Mouse (Mus musculus) CD4-positive, CD25-positive, alpha-beta regulatory T cell, adult 4 months (primary cell): ENCODE measurements around the gene Aim2. TPM values are rescaled to one million over a fixed set of nuclear protein-coding genes. Genes with fewer than 3 reads are reported as not detected.

Experiments used
- ATAC-seq: one replicate; pipeline ENCODE4 v1.8.0; 2017
- polyA plus RNA-seq, 2 experiments: library from polyadenylated mRNA; unstranded; fragments of 100-300 nt; shearing (Covaris generic); gene quantifications; one replicate each; pipeline ENCODE4 v1.2.1; 2017

Gene Aim2
- polyA plus RNA-seq, 2 experiments from 2014 or later: 44.7 to 78.2 TPM

DNA sequence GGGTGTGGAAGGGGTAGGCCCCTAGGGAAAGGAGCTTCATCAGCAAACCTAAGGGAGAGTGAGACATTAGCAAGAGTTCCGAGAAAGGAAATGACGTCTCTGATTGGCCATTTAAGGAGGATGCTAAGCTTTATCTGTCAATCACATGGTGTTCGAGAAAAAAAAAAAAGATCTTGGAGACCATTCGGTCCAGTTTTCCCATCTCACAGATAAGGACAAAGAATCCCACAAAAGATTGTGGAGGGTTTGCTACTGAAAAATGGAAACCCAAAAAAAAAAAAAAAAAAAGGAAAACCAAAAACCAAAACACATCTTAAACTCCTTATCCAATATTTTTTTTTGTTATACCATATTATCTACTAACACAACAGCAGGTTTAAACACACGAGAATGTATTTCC, 1.5 kb upstream of the Aim2 start:
- ATAC-seq: no peak

DNA sequence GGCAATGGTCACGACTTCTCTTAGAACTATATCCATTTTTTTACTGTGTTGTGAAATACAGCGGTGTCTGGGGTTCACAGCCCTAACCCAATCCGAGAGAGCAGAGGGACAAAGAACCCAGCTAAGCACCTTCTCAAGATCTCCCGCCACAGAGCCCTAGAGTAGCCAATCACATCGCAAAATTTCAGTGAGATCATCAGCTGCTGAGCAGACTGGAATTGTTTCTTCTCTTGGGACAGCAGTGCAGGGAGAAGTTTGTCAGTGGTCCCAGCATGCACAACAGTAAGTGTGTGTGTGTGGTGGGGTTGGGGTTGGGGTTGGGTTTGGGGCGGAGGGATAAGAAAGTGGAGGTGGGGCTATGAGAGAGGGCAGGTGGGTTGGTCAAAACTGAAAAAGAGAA, 733 bp upstream of the Aim2 start:
- no peak for ATAC-seq

DNA sequence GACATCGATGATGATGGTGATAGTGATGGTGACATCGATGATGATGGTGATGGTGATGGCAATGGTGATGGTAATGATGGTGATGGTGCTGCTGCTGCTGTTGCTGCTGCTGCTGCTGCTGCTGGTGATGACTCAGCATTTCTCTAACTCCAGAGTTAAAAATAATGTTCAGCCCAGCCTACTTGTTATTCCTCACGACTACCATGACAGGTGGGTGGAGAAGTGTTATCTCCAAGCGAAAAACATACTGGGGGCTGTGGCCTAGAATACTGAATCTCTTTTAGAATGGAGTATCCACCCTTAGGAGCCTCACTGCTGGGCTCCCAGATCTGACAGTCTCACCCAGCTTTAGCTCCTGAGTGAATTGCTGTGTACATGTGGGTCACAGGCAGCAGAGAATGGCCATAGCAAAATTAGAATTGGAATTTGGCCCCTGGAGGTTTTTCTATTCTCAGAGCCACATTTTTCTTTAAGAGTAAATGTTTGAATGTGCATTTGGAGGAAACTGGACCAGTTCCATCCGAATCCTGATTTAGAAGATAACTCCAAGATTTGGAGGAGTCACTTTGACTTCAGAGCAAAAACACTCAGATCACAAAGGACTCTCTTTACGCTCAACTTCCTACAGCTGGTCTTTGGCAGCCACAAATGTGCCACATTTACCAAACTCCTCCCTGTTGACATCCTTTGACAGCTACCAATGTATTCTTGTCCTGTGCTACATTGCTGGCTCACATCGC, 4.6 kb downstream of the Aim2 start:
- no peak for ATAC-seq

DNA sequence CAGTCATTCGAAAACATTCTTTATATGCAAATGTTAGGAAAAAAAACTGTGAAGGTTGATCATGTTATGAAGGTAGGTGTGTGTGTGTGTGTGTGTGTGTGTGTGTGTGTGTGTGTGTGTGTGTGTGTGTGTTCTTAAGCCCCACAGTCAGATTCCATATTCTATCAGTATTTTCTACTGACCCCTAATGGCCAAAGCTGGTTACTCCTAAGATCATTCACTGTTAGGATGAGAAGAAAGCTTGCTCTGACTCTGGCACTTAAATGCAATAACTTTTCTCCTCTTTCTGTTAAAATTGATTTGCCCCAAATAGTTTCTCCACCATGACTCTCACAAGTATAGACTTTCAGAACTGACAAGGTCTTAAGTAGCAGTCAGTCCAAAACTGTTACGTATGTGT, 6.0 kb downstream of the Aim2 start:
- no peak for ATAC-seq

DNA sequence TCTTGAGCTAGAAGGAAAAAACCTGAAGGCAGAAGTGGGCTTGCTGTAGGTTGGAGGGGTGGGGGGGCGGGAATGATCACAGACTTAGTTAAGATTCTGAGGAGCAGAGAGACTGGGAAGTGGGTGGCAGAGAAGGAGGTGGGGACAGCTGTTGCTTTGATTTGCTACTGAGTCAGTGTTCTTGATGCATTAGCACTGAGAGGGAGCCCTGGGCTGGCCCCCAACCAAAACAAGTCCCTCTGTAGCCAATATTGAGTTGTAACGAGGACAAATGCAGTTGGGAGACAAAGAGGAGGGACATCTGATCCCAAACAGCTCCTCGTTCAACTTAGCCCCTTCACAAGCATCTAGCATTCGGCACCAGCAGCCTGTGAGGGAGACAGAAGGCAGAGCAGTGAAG, 7.1 kb downstream of the Aim2 start:
- ATAC-seq: no peak

DNA sequence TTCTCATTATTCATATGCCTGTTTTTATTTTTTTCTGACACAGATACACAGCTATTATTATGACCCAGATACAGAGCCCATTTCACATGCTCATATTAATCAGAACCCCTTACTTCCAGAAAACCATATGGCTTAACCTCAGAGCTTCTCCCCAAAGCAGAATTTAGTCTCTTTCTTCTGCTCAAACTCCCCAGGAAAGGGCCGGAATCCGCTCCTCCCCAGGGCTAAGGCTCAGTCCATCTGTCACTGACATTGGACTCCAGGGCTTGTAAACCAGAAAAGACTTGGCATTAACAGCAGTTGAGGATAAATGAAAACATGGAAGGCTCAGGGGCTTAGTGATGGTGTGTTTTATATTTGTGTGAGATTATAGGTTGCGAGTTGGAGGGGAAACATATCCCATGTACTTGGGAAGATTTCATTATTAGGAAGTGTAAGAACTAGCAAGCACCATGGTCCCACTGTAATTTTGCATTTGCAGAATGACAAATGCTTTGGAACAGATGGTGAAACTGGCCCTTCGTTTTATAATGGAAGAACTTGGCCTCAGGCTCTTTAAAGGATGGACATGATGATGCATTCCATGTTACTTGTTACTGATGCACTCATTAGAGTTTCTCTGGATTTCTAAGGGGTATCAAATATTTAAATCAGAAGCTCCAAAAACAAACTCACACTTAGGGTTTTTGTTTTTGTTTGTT, 9.1 kb downstream of the Aim2 start:
- no peak for ATAC-seq

DNA sequence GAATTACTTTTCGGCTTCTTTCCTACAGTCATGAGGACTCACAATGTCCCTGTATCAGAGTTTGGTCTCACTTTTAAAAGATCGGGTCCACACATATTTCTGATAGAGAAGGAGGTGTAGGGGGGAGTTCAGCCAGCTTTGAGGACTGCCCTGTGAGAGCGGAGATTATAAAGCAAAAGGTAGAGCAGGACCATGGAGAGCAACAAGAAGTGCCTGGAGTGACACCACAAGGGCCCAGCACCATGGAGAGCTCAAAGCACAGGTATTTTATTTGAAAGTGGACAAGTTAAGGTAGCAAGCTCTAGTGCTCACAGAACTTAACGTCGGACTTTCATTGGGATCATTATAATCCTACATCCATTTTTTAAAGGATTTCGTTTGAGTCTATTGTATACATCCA, 11.0 kb downstream of the Aim2 start:
- no peak for ATAC-seq

DNA sequence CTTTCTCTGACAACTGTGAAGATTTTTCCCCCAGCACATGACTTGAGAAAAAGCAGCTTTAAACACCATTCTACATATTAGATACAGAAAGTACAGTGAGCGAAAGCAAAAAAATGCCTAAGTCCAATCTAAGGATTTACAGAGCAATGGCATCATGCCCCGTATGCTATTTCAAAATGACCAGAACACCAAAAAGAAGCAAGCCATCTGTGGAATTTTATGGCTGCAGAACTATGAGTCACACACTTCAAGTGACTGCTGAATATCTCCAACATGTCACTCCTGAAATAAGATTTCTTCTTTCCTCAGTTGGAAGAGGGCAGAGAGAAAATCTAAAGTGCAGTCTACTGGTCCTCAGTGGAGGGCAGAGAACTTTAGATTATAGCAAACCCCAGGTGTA, 12.8 kb downstream of the Aim2 start:
- no peak for ATAC-seq

DNA sequence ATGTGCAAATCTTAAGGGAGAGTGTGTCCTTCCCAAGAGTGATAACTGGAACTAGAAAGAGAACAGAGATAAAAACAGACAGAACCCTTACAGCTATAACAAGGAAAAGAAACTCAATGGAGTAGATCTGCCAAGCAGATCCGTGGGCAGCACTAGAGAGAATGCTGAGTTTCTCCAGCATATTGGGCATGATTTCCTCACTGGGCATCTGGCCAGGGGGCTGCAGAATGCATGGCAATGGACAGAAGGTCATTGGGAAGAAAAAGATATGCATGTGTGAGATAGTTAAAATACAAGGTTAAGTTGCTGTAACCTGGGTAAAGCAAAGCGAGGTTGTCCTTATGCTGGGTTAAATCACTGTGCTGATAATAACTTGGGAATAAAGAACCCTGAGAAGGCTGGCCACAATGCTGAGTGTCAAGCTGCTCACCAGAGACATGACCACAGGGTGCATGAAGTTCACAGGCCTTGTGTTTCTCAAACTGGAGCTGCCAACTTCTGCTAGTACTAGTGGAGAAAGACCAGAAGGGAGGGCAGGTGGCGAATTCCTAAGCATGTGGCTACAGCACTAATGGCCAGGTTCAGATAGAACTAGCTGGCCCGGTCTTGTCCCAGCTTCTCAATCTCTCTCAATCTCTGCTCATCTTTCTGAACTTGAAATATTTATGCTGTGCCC, 13.6 kb downstream of the Aim2 start:
- no peak for ATAC-seq

DNA sequence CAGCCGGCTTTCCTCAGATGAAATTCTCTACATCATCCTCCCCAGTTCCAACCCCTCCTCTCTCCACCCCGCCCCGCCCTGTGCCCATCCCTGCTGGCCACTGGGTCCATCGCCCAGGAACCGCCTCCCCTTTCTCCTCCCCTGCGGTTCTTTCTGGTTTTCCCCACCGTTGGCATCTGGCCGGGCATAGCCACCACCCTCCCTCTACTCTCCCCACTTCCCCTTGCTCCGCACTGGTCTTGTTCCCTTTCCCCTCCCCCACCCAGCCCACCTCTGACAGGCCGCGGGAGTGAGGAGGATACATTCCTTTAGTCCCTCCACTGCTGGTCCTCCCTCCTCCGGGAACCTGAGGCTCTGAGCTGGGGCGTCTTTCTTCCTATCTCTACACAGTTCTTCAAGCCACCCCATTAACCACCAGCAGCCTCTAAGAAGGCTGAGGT, 15.3 kb downstream of the Aim2 start:
- ATAC-seq: no peak

DNA sequence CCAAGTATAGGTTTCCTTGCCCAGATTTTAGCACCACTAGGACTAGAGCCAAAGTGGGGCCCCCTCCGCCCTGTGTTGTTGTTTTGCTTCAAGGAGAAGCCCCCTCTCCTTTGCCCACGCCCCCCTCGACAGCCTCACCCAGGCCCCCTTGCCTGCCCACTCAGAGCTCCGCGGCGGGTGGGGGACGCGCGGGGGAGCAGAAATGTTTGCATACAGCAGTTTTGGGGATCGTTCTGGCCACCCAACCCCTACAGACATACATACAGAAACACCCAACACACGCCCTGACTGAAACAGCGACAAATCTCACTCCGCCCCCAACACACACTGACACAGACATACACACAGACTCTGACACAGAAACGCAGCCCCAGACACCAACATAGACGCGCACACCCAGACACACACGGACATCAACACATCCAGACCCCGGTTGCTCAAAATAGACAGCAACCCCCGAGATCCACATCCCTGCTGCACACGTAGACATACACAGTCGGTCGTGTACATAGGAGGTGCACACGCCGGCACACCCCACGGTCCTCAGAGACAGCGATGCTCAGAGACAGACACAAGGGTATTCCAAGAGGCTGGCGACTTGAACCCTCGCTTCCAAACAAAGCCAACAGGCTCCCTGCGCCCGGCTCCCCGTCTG, 16.1 kb downstream of the Aim2 start:
- no peak for ATAC-seq

DNA sequence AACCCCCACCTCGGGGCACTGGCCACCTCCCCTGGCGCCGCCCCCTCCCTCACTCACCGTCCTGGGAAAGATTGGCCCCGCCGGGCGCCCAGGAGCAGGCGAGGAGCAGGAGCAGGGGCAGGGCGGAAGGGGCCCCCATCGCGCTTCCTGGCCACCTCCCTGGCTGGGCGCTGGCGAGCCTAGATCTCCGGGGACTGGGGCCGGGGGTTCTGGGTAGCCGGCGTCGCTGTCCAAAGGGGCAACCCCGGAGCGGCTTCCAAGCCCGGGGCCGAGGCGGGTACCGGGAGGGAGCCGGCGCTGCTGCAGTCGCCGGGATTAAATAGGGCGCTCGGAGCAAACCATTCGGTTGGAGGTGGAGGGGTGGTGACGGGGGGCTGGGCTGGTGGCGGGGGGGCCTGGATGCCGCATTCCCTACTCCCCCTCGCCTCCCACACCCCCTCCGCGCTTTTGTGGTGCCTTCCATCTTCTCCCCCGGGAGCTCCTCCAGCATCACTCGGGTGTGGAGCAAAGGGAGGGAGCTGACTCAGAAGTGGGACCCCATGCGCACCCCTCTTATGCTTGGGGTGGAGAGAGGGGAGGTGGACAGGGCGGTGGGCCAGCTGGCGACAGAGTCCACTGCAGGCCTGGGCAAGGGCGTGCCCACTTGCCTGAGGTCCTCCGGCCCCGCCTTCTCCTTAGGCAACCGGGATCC, 16.8 kb downstream of the Aim2 start, which contains the start of gene Cadm3:
Cadm3 (minus strand) TSS at position 340 of the 691 bp plus-strand sequence.
- ATAC-seq: no peak

DNA sequence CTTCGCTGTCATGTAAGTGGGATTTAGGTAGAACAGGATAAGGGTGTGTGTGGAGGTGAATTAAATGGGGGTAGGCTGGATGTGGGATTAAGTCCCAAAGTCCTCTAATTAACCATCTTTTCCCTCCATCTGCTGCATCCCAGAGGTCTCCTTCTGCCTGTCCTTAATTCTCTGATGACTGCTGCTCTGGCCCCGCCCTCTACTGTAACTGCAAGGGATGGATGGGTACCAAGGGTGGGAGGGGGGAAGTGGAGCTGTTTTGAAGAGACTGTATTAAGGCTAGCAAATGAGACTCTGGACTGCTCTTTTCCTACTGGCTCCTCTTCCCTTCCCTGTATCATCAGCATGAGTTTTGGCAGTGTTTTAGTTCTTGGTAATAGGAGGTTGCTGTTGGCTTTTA, 18.9 kb downstream of the Aim2 start:
- ATAC-seq: no peak

DNA sequence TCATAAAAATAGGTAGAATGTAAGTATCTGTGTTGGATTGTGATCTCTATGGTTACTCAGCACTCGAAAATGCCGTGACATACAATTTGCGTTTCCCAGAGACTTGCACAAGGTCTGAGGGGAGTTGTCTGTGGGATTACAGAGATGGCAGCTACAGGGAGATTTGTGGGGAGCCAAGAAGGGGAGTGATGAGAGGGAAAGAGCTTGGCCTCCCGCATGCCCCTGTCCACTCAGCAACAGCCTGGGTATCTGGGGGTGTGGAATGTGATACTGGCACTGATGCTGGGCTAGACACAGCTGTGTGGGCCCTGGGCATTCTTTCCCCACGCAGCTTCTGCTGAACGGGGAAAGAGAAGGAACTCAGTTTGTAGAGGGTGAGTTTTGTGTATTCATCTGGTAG, 19.8 kb downstream of the Aim2 start:
- no peak for ATAC-seq

DNA sequence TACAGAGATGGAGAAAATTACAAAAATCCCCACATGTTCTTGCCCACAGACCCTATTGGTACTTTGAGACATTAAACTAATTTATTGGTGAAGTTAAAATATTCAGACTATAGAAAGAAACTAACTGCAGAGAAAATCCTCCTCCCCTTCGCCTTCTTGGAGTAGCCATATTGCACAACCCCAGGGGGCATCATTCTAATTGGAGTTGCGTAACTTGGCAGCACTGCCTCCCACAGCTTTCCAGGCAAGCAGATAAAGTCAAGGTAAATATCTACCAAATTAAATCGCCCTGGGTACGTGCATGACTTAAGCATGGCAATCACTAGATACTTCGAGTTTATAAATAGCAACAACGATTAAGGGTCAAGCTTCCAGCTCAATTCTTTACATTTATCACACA, 20.9 kb downstream of the Aim2 start:
- ATAC-seq: no peak

DNA sequence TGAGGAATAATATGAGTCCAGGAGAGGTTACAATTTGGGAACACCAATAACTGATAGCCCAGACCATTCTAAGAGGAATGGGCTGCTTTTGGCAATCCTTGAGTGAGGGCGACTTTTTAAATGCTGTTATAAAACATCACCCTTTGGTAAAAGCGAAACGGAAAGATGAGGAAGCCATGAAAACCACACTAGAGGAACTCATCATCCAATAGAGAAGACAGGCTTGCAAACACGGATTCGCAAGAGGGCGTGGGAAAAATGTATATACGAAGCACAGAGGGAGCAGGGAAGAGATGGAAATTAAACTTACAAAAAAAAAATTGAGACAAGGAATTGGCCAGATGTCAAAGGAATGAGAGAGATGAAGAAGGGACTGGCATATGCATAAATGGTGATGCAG, 23.3 kb downstream of the Aim2 start:
- ATAC-seq: no peak

DNA sequence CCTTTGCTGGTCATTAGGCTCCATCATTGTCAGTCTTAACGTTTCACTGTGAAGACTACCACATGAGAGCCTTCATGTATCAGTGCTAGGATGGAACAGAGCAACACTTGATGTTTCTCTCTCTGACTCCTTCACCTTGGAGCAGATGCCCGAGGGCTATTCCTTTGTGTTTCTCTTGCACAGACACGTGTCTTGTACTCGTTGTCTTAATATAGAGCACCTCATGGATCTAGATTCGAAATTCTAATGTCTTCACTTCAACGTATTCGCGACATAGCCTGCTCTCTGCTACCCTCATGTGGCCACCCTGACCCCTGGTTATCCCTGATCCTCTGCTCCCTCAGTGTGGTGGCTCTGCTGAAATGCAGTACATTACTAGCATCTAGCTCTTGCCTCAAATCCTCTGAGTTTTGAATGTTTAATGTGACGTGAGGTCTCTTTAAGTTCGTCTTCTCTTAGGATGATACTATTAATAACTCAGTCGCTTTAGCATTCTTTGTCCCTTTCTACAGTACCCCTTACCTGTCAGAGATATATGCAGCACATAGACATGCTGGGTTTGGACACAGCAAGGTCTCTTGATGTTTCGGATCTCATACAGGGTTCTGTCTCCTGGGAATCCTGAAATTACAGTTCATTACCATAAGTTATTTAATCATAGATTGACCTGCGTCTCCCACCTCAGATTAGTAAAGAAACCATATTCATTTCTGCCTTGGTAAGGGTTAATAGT, 26.9 kb downstream of the Aim2 start:
- no peak for ATAC-seq

DNA sequence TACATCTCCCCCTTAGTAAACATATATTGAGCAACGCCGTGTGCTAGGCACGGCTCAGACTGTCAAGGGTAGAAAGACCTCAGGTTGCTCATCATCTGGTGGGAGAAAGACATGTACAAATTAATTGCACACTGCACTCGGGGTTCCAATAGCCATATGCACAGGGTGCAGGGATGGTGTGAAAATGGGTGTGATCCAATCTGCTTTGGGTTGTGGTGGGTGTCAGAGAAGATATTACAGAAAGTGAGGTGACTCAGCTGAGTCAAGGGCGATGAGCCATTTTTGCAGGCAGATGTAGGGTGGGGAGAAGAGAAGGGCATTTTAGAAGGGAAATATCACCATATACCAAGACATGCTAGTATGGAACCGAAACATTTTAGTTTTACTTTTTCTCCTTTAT, 30.8 kb downstream of the Aim2 start:
- ATAC-seq: no peak

DNA sequence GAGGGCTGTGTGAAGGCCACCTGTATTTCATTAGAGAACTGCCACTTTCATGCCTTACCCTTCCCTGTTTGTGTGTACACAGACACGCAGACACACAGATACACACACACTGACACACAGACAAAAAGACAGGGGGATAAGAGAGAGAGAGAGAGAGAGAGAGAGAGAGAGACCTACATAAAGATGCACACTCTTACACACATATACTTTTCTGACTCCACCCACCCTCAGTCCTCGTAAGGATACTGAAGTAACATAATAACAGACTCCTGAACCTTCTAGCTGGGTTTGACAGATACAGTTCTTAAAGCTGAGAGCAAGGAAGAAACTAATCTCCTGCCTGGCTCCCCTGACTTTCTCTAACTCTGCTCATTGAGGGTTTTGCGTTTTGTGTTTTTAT, 38.8 kb downstream of the Aim2 start:
- no peak for ATAC-seq

DNA sequence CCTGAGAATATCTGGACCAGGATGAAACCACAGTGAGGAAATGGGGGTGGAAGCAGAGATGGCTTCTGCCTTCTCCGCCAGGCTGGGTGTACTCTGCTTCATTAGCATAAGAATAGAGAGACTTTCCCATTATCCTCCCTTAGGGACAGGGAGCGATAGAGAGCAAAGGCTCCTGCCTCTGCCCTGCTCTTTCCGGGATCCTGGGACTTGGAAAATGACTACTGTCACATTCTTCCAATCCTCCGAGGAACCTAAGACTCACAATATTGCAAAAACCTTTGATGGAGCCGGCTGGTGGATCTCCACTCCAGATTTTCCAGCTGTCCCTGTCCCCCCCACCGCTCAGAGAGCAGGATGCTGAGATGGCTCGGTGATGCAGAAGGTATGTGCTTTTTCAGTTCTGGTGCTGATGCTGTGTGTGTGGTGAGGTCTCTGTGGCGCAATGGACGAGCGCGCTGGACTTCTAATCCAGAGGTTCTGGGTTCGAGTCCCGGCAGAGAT, 39.3 kb downstream of the Aim2 start:
- ATAC-seq: no peak

DNA sequence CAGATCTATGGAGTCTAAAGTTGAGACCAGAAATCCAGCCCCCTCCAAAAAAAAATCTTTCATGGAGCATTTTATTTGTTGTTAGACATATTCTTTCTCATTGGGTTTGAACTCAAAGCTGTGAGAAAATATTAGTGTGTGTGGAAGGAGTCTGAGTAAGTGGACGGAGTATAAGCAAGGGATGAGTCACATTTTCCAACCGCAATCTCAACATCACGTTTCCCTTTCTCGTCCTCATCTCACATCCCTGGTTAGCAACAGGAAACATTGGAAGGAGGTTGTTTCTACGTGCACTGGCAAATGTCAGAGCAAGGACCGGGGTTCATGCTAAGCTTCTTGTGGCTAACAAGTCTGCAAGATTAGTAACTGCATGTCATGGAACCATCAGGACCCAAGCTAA, 41.1 kb downstream of the Aim2 start:
- ATAC-seq: no peak
